Mouse (Mus musculus): ENCODE data around the gene Phpt1.

DNA sequence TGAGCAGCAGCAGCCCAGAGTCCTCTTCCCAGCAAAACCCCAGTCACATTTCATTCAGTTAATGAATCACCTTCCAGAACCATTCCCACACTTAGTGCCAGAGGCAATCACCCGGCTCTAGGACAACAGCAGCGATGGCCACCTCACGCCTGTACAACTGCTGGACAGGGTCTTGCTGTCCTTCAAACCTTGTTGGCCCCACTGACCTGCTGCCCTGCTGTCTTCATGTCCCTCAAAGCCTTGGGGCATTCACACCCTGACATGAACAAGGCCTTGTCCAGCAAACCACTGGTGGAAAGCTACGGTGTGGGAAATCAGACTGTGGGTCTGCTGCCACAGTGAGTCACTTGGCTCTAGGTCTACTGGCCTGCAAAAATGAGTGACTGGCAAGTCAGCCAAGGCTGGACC lies 34.5 kb downstream of the Phpt1 start:
- TF ChIP-seq CTCF (IDR thresholded peaks at IDR 0.05; ENCODE audit: borderline replicate concordance, insufficient read depth, low read depth, low read length) (no peak), POLR2A (IDR thresholded peaks at IDR 0.05; ENCODE audit: borderline replicate concordance, insufficient read depth, low read length) (no peak)

Measured in cerebellum, adult 2 months (tissue).